Mouse (Mus musculus) 3134 (cell line): ENCODE data around the gene Ciao1.
A peak's percentile ranks its signal among the peaks of the same experiment; 100 is the strongest.
"Not testable (repeated sequence)": the region's sequence is repeated elsewhere in the genome, so short reads cannot be mapped to it uniquely, and the experiment has no call there.

ENCODE experiments used
- DNase-seq: peaks from one replicate; pipeline ENCODE4 v3.0.0-alpha.2; 2011; ENCODE audit warnings: low spot score; ENCODE audit not compliant: insufficient read length; ENCODE audit errors: extremely low read depth

Gene Ciao1

GRCm38 (mm10) chr2:127251457-127251856 lies 3.8 kb upstream of the Ciao1 start:
- DNase-seq: no peak

- no peak for DNase-seq
Observed at GRCm38 (mm10) chr2:127250291-127251008, 2.8 kb upstream of the Ciao1 start.

GRCm38 (mm10) chr2:127248334-127249004 lies 853 bp upstream of the Ciao1 start:
- DNase-seq: no peak

GRCm38 (mm10) chr2:127240065-127240464 lies 7.6 kb downstream of the Ciao1 start:
- no peak for DNase-seq

- no peak for DNase-seq
Observed at GRCm38 (mm10) chr2:127237897-127238610, 9.6 kb downstream of the Ciao1 start.

- no peak for DNase-seq
Observed at GRCm38 (mm10) chr2:127225261-127225660, 22.4 kb downstream of the Ciao1 start.

- no peak for DNase-seq
Observed at GRCm38 (mm10) chr2:127217746-127218145, 29.9 kb downstream of the Ciao1 start.

GRCm38 (mm10) chr2:127210701-127211100 lies 36.9 kb downstream of the Ciao1 start:
- no peak for DNase-seq

- DNase-seq: no peak
Observed at GRCm38 (mm10) chr2:127208452-127208769, 39.2 kb downstream of the Ciao1 start.

GRCm38 (mm10) chr2:127207547-127208451 lies 39.8 kb downstream of the Ciao1 start, which contains the start of the genes 1810024B03Rik and Snrnp200:
Gene 1810024B03Rik (minus strand): TSS chr2:127208280.
Gene Snrnp200 (plus strand): TSS chr2:127208386.
- DNase-seq: peak; percentile 87

- no peak for DNase-seq
Observed at GRCm38 (mm10) chr2:127206916-127207315, 40.7 kb downstream of the Ciao1 start.

GRCm38 (mm10) chr2:127205936-127206335 lies 41.7 kb downstream of the Ciao1 start:
- DNase-seq: not testable (repeated sequence)

GRCm38 (mm10) chr2:127204932-127205331 lies 42.7 kb downstream of the Ciao1 start:
- peak; percentile 28 for DNase-seq
